Mouse (Mus musculus) testis, postnatal 14 days (tissue): ENCODE results near the gene Gatad2b.
A peak's percentile ranks its signal among the peaks of the same experiment; 100 is the strongest.
"Not testable (repeated sequence)": the region's sequence is repeated elsewhere in the genome, so short reads cannot be mapped to it uniquely, and the experiment has no call there.

Experiments
- DNase-seq: peaks from one replicate; pipeline ENCODE4 v3.0.0; 2021; ENCODE audit warnings: low spot score

Gatad2b gene

DNA sequence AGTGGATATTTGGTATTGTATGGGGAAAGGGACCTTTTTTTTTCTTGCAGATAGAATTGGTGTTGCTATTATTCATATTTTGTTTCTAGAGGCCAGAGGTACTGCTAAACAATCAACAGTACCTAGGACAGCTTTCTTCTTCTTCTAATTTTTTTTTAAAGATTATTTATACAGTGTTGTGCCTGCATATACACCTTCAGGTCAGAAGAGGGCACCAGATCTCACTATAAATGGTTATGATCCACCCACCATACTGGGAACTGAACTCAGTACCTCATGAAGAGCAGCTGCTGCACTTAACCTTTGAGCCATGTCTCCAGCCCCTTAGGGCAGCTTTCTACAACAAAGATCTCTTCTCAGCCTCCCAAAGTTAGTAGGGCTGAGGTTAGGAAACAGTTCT lies 20.4 kb downstream of the Gatad2b start:
- no peak for DNase-seq

DNA sequence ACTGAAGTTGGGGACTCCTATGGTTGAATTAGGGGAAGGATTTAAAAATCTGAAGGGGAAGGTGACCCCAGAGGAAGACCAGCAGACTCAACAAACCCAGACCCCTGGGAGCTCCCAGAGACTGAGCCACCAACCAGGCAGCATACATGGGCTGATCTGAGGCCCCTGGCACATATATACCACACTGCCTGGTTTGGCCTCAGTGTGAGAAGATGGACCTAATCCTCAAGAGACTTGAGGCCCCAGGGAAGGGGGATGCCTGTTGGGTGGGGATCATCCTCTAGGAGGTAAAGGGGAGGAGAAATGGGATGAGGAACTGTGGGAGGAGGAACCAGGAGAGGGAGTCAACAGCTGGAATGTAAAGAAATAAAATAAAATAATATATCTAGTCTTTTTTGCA lies 21.3 kb downstream of the Gatad2b start:
- no peak for DNase-seq

DNA sequence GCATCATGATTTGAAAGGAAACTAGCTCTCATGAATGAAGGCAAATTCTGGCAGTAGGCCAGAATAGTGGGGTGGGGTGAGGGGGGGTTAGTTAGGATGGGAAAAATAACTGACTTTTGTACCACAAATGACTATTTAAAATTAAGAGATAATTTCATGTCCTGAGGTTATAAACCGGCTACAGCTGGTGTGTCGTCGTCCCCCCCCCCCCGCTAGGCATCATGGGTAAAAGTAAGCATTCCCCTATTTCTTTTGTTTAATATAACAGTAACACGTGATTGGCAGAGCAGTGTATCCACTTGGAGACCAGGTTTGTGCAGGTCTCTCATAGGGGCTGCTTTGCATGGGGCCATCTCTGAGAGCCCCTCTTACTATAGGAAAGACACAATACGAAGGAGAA lies 29.3 kb downstream of the Gatad2b start:
- no peak for DNase-seq

DNA sequence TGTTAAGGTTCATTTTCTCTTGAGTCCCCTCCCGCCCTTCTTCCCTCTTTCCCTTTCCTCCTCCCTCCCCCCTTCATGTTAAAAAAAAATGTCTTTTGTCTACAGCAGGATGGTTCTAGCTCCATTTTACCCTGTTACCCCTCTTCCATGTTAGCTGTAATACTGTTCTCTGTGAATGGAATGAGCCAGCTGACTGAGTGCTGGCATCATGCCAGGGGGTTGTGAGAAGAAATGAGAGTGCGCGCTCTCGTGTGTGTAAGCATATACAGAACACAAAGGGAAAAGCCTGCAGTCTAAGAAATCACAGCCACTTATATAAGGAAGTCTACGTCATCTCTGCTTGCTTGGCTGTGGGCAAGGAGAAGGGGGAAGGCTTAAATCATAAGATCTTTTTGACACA lies 30.1 kb downstream of the Gatad2b start:
- no peak for DNase-seq

DNA sequence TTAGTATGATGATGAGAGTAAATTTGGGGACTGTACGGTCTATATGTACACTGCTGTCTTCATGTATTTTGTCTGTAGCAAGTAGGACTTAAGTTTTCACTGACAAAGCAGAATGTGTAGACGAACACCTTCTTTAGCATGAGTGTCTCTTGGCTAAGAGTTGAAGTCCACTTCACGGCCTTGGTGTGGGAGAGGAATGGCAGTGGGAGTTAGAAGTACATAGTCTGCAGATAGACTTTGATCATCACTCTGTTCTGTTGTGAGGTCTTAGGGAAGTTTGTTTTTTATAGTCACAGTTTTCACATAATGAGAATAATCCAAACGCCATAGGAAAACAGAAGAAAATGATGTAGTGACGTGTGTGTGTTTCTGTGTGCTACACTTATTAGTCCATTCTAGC lies 39.5 kb downstream of the Gatad2b start:
- no peak for DNase-seq

DNA sequence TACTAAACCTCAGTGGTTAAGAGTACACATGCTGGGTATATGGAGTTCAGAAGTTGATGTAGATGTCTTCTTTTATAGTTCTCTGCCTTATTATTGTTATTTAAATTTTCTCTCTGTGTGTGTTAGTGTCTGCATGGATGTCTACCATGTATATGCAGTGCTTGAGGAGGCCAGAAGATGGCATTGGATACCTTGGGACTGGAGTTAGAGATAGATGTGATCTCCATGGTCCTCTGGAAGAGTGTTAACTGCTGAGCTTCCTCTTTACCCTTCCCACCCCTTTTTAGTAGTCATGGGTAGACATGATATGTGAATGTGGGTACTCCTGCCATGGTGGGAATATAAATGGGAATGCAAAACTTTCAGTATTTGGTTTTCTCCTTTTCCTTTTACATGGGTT lies 42.5 kb downstream of the Gatad2b start:
- no peak for DNase-seq

DNA sequence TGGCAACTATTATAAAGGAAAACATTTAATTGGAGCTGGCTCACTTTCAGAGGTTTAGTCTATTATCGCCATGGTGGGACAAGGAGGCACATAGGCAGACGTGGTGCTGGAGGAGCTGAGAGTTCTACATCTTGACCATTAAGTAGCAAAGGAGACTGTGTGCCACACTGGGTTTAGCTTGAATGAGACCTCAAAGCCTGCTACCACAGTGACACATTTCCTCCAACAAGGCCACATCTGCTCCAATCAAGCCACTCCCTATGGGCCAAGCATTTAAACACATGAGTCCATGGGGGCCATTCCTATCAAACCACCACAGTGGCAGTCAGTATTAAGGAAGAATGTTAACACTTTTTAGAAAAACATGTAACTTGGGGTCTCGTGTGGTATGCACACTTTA lies 45.2 kb downstream of the Gatad2b start:
- DNase-seq = no peak

DNA sequence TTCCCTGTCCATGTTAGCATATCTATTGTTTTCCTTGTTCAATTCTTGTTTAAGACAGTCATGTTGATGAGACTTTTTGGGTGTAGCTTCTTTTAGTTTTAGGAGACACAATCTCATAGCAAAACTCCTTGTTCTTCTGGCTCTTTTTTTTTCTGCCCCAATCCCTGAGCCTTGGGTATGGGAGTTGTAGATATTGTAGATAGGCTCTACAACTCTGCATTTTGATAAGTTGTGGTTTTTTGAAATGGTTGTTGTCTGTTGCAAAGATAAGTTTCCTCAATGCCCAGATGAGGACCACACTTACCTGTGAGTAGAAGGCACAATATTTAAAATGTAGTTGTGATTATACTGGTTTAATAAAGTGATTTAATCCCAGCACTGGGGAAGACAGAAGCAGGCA lies 47.2 kb downstream of the Gatad2b start:
- no peak for DNase-seq

DNA sequence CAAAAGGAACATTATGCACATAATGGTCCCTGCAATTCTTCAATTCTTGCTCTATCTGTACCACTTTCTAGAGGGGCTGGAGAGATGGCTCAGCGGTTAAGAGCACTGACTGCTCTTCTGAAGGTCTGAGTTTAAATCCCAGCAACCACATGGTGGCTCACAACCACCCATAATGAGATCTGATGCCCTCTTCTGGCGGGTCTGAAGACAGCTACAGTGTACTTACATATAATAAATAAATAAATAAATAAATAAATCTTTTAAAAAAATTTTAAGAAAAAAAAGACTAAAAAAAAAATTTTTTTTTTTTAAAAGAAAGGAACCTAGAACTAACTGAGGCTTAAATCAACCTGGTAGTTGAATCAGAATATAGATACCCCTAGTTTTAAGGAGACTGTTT lies 49.9 kb downstream of the Gatad2b start:
- not testable (repeated sequence) for DNase-seq

DNA sequence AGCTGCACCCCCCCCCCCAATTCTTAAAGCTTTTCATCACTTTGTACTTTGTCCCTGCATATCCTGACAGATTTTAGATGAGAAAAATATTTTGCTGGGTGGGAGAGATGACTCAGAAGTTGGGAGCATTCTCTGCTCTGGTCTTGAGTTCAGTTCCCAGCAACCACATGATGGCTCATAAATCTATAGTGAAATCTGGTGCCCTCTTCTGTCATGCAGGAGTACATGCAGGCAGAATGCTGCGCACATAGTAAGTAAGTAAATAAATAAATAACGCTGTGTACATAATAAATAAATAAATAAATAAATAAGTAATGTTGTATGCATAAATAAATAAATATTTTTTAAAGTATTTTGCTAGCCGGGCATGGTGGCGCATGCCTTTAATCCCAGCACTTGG lies 54.9 kb downstream of the Gatad2b start:
- no peak for DNase-seq

DNA sequence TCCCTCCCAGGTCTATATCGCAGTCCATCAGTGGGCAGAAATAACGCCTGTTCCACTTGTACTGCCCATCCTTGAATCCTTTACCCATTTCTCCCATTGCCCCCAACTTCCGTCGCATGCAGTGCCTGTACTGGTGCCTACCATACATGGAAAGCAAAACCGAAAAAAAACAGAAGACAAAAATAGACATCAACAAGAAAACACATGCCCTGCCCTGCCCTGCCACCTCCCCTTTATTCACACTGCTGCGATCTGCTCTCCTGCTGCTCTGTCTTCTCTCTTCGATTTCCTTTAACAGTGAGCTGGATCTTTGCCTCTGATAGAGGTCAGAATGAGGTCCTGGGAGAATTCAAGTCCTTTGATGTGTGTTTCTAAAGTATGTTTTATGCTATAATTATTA lies 65.0 kb downstream of the Gatad2b start:
- no peak for DNase-seq

DNA sequence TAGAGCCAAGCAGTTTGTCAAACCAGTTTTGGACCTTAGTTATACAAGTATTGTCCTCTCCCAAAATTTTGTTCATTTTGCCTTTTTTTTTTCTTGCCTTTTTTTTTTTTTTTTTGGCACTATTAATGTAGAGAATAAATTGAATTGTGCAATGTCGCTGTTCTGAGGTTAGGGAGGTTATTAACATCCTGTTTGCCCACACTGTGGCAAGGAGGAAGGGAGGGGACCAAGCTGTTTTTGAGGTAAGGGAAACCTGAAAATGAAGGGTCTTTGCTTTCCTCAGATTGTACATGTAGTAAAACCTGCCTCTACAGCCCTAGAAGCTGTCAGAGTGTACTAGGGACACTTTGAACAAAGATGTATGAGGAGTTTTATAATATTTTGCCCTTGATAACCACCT lies 66.3 kb downstream of the Gatad2b start:
- DNase-seq = no peak

DNA sequence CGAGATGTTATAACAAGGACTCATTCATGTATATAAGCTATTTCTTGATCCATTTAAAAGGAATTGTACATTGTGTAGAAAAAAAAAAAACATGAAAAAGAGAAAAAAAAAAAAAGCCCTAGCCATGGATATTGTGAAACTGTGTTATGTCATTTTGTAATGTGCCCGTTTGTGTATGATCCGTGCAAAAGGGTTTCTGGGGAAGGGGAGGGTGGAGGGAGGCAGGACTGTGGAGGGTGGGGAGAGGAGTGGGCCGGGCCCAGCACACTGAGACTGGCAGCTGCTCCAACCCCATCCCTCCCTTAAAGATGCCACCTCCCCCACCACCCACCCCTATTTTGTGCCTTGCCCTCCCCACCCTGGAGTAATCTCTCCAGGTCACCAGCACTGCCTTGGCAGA lies 68.5 kb downstream of the Gatad2b start:
- no peak for DNase-seq

DNA sequence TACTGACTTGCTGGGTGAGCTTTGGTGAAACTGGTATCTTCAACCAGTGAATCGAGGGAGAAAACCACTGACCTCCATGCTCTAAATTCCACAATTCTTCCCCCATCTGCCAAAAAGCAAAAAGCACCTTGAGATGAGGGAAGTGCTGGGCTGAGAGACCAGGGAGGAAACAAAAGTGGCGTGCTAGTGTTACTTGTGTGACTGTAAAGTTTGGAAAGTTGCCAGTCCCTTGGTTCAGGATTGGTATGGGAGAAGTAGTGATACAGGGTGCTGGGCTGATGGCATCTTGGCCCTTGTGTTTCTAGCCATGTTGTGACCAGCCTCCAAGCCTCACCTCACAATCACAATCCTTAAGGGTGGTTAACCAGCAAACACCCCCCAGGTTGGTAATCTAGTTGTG lies 69.4 kb downstream of the Gatad2b start:
- no peak for DNase-seq

DNA sequence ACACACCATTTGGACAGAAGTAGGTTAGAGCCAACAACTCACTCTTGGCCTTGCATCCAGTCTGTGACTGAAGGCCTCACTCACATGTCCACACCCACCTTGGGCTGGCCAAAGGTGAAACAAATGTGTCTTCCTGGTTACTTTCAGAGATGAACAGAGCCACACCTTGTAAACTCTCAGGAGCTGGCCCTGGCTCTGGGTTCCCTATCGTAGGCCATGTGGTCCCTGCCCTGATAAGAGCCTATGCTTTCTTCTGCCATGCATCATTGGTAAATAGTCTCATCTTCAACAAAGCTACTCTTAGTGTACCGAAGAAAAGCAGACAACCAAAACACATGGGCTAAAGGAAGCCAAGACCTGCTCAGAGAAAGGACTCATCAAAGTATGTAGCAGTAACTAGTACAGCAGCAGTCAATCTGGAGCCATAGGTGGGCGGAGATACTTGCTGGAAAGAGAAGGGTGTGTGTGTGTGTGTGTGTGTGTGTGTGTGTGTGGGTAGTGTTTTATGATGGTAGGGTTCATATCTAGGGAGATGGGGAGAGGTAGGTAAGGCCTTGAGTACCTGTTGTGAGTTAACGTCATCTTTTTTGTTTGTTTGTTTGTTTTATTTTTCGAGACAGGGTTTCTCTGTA lies 74.1 kb downstream of the Gatad2b start:
- DNase-seq = no peak

DNA sequence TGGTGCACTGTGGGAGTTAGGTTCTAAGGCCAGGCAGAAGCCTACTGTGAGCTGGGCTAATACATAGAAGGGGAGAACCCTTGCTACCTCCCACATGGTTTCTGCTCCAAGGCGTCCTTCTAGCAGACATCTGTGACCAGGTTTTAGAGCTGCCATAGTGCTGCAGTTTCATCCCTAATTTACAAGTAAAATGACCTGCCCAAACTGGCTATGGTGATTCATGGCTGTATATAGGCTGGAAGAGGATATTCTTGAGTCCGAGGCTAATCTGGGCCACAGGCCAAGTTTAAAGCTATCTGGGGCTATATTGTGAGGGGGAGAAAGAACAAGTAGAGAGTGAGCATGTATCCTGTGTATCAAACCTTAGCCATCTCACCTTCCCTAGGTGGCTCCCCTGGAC lies 76.1 kb downstream of the Gatad2b start:
- DNase-seq = no peak

DNA sequence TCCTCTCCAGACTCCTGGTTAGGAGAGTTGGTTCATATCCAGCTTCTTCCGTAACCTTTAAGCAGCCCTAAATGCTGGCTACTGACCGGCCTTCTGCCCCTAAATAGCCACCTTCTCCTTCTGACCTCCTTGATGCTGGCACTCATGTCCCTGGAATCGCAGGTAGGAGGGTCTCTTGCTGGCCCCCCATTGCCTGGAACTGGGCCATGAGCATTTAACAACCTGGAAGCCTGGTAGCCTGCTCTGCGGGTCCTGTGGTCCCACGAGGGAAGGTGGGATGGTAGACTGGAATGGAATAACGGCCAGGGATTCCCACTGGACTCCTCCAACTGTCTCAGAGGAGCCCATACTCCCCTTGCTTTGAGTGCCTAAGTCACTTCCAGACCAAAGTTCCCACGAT lies 78.9 kb downstream of the Gatad2b start:
- no peak for DNase-seq

DNA sequence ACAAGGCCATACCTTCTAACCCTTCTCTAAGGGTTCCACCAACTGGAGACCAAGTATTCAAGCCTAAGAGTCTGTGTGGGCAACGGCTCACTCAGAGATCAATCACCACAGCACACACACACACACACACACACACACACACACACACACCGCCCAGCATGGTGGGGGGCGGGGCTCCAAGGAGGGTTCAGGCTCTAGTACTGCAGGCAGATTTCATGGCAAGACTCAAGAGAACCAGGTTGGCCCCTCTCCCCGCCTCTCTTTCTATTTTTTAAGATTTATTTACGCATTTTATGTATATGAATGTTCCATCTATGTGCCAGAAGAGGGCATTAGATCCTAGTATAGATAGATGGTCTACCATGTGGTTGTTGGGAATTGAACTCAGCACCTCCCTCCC lies 79.8 kb downstream of the Gatad2b start:
- no peak for DNase-seq

DNA sequence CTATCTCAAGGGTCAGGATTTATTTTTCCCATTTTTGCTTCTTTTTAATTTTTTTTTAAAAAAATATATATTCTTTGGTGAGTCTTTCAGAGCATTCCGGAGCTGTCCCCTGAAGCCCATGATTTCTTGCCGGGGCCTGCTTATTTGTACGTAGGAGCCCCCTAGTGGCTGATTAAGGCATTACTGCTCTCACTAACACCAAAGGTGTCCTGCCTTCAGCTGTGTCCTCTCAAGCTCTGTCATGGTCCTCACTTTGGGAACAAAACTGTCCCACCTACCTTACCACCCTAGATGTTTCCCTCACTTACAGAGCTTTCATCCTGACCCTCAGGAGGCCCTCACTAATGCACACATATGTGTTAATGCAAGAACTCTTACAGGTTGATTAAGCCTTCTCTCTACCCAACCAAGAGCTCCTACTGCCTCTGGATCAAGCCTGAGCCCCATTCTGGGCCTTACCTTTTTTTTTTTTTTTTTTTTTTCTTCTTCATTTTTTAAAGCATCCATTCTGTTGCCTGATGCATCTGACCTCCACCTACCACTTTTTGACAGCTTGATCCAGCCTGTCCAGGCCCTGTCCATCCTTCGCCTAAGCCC lies 80.6 kb downstream of the Gatad2b start:
- DNase-seq = peak; percentile 82

DNA sequence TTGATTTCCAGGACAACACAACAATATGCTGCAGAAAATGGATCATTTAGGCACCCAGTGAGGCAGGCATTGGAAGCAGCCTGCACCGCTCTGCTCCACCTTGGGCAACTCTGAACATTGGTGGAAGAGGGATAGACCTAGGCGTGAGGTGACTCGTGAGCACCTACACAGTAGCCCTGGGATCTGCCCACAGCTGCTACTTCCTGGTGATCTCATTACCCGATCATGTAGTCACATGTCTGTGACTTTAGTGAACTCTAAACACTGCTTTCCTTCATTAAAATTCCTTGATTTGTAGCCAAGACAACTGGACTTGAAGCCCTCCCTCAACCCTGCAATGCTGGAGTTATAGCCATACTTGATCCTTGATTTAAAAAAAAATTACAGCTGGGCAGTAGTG lies 81.4 kb downstream of the Gatad2b start:
- no peak for DNase-seq

DNA sequence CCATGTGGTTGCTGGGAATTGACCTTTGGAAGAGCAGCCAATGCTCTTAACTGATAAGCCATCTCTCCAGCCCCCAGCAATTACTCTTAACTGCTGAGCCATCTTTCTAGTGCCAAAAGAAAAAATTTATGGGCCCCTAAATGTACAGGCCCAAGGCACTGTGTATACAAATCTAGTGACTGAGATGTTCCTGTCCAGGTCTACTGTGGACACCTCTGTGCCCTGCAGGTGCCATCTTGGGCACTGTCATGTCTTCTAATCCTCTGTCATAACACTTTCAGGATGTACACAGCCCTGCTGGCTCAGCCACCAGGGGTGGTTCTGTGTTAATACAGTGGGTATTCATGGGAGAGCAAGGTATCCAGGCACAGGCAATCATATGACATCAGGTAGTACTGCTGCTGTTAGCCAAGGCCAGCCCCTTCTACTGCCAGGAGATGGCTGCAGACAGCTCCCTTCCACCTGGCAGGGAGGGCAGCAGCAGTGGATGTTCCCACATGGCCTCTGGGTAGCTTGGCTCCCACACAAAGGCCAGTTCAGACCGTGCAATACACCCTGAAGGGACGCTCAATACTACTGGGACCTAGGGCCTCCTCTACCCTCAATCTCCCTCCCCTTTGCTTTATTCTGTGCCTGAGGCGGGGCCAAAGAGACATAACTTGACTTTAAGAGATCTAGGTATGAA lies 82.7 kb downstream of the Gatad2b start:
- no peak for DNase-seq

DNA sequence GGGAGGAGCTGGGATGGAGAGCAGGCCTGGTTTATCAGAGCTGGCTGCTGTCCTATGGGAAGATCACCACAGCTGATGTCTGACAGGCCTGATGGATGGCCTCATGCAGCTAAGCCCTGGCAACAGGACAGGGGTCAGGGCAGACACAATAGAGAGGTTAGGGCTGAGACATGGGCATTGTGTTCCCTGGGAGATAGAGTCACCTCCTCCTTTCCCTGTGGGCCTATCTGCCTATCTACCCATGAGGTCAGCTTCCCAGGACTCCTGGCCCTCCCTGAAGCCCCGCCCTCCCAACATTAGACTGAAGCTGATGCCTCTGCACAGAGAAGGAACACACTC lies 83.2 kb downstream of the Gatad2b start:
- no peak for DNase-seq

DNA sequence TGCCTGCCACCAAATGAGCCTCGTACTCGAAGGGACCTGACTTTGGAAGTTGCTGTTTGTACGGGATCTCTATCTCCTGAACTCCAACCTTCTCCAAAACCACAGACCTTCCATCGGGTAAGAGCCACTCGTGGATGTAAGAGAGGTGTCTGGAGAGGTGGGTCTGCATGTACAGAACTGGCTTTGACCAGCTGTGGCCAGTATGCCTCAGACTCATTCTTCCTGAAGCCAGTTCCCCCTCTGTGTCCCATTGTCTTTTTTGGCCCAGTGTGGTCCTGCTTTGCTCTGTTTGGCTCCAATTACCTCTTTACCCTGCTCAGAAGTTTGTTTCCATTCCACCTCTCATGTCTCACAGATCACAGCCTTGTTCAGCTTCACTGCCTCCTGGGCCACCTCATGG lies 85.5 kb downstream of the Gatad2b start:
- DNase-seq = no peak

DNA sequence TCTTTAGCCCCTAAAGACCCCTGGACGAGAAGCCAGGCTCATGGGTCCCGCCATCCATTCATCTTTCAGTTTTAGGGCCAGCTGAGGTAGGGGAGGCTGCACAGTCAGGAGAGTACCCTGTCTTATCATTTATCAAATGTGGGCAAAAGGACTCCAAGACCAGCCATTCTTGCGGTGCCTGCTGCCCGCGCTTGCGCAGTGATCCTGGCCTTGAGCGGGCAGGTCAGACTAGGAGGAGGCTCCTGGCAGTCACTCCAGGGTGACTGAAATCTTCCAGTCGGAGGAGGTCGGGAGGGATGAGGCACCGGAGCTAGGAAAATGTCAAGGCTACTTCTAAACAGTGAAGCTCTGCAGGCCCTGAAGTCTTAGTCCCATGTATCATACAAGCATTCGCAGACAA lies 88.7 kb downstream of the Gatad2b start:
- DNase-seq = peak; percentile 79
